29 mouse cellular contexts compared by ENCODE assay signal in the genomic region with DNA sequence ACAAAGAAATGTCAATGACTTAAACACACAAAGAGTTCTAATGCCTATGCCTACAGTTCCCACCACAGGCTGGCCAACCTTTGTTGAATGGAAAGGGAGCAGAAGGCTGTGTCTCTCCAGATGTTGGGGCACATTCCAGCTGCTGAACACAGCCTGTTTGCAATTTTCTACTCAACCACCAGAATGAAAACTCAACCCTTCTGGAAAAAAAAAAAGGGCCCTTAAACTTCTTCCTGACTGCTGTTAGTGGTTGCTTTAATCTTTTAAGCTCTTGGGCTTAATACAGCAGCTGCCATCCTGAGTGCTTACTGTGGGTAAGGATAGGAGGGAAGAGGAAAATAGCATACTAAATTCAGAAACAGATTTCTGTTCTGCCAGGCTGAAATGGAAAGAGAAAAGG.
DNase-seq lines count a peak whose midpoint lies in the region; ATAC-seq and TF ChIP-seq lines count a peak whose summit lies in the region.
"Had no signal": no experiment of that assay in that cellular context is flagged by ENCODE, and none has a peak within 500 bp of the region (broad histone marks: within the 10 kb centered on the region; RNA-seq: fewer than 3 reads in every experiment).

No protein-coding gene starts in this region.

- H3K27ac ChIP-seq in heart, embryonic 10.5 days: no peak overlapping the region
- H3K27ac ChIP-seq in embryonic facial prominence, embryonic 13.5 days: peak overlapping the region; percentile 75
- H3K27ac ChIP-seq in limb, embryonic 12.5 days: peak overlapping the region; percentile 78
- H3K27ac ChIP-seq in thymus, adult 2 months (ENCODE audit: control insufficient read depth, insufficient read depth, low read length): no peak overlapping the region
- H3K27ac ChIP-seq: gastrocnemius, adult 2 months; heart, adult 2 months; kidney, postnatal 0 days; liver, embryonic 14.5 days; macrophage; neural tube, embryonic 15.5 days had no signal

- no peaks in the 10 kb centered on the region for H3K36me3 ChIP-seq in heart, embryonic 10.5 days
- no peaks in the 10 kb centered on the region for H3K36me3 ChIP-seq in embryonic facial prominence, embryonic 13.5 days
- H3K36me3 ChIP-seq in limb, embryonic 12.5 days: no peaks in the 10 kb centered on the region
- H3K36me3 ChIP-seq in thymus, adult 2 months (ENCODE audit: control insufficient read depth, insufficient read depth, low read length): no peaks in the 10 kb centered on the region
- H3K36me3 ChIP-seq: neural tube, embryonic 15.5 days had no signal

- no peak for TF ChIP-seq CTCF in thymus, adult 2 months (IDR thresholded peaks at IDR 0.05; ENCODE audit: borderline replicate concordance, control insufficient read depth, extremely low read depth, insufficient read depth, low read length, poor library complexity)

- 0 out of 2 replicates have a peak, but pooled peaks cover 3% of the 10 kb centered on the region for H3K4me1 ChIP-seq in heart, embryonic 10.5 days
- H3K4me1 ChIP-seq in embryonic facial prominence, embryonic 13.5 days: peaks cover 31% of the 10 kb centered on the region
- peaks cover 28% of the 10 kb centered on the region for H3K4me1 ChIP-seq in limb, embryonic 12.5 days (replicated peaks)
- peaks cover 3% of the 10 kb centered on the region for H3K4me1 ChIP-seq in thymus, adult 2 months (replicated peaks; ENCODE audit: control insufficient read depth, insufficient read depth, low read length)

- no peak overlapping the region for H3K9ac ChIP-seq in embryonic facial prominence, embryonic 13.5 days
- H3K9ac ChIP-seq in limb, embryonic 12.5 days (replicated peaks): no peak overlapping the region
- H3K9ac ChIP-seq: liver, embryonic 14.5 days; neural tube, embryonic 15.5 days had no signal

- peak; percentile 59 for DNase-seq in heart, adult 11 months
- no peak for DNase-seq in heart, embryonic 10.5 days (ENCODE audit: low spot score)
- DNase-seq in telencephalon, adult 2 months (ENCODE audit: low read depth, low spot score): peak; percentile 24
- no peak for DNase-seq in heart, postnatal 36 days
- DNase-seq in thymus, adult 2 months: no peak
- DNase-seq in thymus, postnatal 25 days: no peak
- DNase-seq: adrenal gland, postnatal 10 days; cerebellum, adult 11-12 months; cerebellum, adult 9-11 months; gastrocnemius, adult 2 months; gastrocnemius, postnatal 36 days; heart, adult 2 months; heart, postnatal 14 days; kidney, adult 8-10 months; kidney, postnatal 4 days; layer of hippocampus, adult 9-11 months; liver; lung, adult 2 months; lung, postnatal 10 days; midbrain, embryonic 14.5 days had no signal

- TF ChIP-seq POLR2A in thymus, adult 2 months (IDR thresholded peaks at IDR 0.05; ENCODE audit: control insufficient read depth, extremely low read depth, insufficient read depth, low read length, poor library complexity): no peak

- H3K4me2 ChIP-seq in embryonic facial prominence, embryonic 13.5 days: peak overlapping the region; percentile 16; the same call in 1 of the 2 replicates
- H3K4me2 ChIP-seq in limb, embryonic 12.5 days: no peak overlapping the region
- H3K4me2 ChIP-seq: neural tube, embryonic 15.5 days had no signal

- H3K4me3 ChIP-seq in heart, embryonic 10.5 days: no peak overlapping the region
- H3K4me3 ChIP-seq in embryonic facial prominence, embryonic 13.5 days: no peak overlapping the region
- H3K4me3 ChIP-seq in limb, embryonic 12.5 days (replicated peaks): no peak overlapping the region
- no peak overlapping the region for H3K4me3 ChIP-seq in thymus, adult 2 months (ENCODE audit: control insufficient read depth, insufficient read depth, low read length)
- H3K4me3 ChIP-seq: erythroblast, embryonic 14.5 days; gastrocnemius, adult 2 months; heart, adult 2 months; neural tube, embryonic 15.5 days had no signal

- no peaks in the 10 kb centered on the region for H3K9me3 ChIP-seq in heart, embryonic 10.5 days
- no peaks in the 10 kb centered on the region; the same call in 1 of the 2 replicates for H3K9me3 ChIP-seq in embryonic facial prominence, embryonic 13.5 days
- H3K9me3 ChIP-seq in limb, embryonic 12.5 days: no peaks in the 10 kb centered on the region
- H3K9me3 ChIP-seq: neural tube, embryonic 15.5 days had no signal

- no peak for ATAC-seq in embryonic facial prominence, embryonic 13.5 days (ENCODE audit: insufficient number of reproducible peaks, insufficient read depth, low FRiP score, low TSS enrichment, low read depth)
- no peak for ATAC-seq in limb, embryonic 12.5 days (ENCODE audit: insufficient number of reproducible peaks, insufficient read depth, low FRiP score, low TSS enrichment, low read depth)
- ATAC-seq: hindbrain, embryonic 16.5 days; Patski had no signal

- intact Hi-C loops in heart, postnatal 36 days (cut with DNase I): no loop called here

- no peaks in the 10 kb centered on the region for H3K27me3 ChIP-seq in heart, embryonic 10.5 days (ENCODE audit: insufficient read depth, poor library complexity, severe bottlenecking)
- no peaks in the 10 kb centered on the region; the same call in 1 of the 2 replicates for H3K27me3 ChIP-seq in embryonic facial prominence, embryonic 13.5 days
- H3K27me3 ChIP-seq in limb, embryonic 12.5 days: no peaks in the 10 kb centered on the region
- no peaks in the 10 kb centered on the region for H3K27me3 ChIP-seq in thymus, adult 2 months (ENCODE audit: control insufficient read depth, insufficient read depth, low read length)
- H3K27me3 ChIP-seq: neural tube, embryonic 15.5 days; Patski had no signal

Comparison
In these comparisons a context has a peak if more than half of its experiments do, and no peak if none do; other contexts are left out.
1. DNase-seq: peak in heart, adult 11 months (single experiment) and telencephalon, adult 2 months (single experiment); none in heart, embryonic 10.5 days (single experiment), heart, postnatal 36 days (0 of 2), thymus, adult 2 months (single experiment) and thymus, postnatal 25 days (single experiment).
2. H3K27ac ChIP-seq: peak in embryonic facial prominence, embryonic 13.5 days (single experiment) and limb, embryonic 12.5 days (single experiment); none in heart, embryonic 10.5 days (single experiment) and thymus, adult 2 months (single experiment).